8 mouse cellular contexts compared by ENCODE assay signal in the genomic region with DNA sequence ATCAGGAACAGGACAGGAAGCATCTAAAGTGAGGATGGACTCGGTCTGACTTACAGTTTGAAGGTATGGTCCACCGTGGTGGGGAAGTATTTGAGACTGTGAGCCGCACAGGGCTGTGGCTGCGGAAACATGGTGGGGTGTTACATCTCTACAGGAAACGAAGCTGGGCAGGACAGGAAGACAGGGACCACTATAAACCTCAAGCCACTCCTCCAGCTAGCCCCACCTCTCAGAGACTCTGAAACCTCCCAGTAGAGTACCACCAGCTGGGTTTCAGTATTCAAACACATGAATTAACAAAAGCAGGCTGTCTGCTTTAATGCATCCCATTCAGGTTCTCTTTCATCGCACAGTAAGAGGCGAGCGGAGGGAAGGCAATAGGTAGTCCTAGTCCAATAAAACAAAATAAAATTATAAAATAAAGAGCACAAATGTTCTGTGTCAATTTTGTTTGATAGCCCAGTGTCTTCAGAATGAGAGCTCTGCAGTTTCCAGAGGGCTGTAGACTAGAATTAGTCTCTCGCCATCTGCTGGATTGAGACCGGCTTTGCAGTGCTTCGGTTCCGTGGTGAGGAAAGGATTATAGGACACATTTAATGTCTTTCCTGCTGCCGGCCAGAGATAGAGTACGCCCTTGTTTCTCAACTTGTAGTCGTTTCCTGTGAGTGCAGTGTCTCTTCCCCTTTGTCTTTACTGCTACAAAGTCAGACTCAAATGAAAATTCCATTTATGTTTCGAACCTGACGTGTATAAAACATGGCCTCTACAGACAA.
DNase-seq lines count a peak whose midpoint lies in the region; ATAC-seq and TF ChIP-seq lines count a peak whose summit lies in the region.

No protein-coding gene starts in this region.

- peaks cover 2% of the 10 kb centered on the region; the same call in 1 of the 2 replicates for H3K4me1 ChIP-seq in limb, embryonic 14.5 days (ENCODE audit: control insufficient read depth, insufficient read depth, low read length)
- peaks cover 3% of the 10 kb centered on the region; the same call in 1 of the 2 replicates for H3K4me1 ChIP-seq in midbrain, embryonic 15.5 days

- 32% methylated on average over 17 of the region's 17 CpGs for WGBS in limb, embryonic 14.5 days
- WGBS in midbrain, embryonic 15.5 days = 31% methylated on average over 17 of the region's 17 CpGs

- intact Hi-C loops in heart, postnatal 25 days (cut with DNase I) = loop anchor here (10.0 kb wide), 1 partner anchor 330 kb away; no protein-coding TSS in a partner anchor
- intact Hi-C loops in gastrocnemius, postnatal 14 days (cut with DNase I; ENCODE audit: low total_unique reads) = loop anchor here (10.0 kb wide), 1 partner anchor 330 kb away; no protein-coding TSS in a partner anchor

- no peak overlapping the region for H3K4me3 ChIP-seq in limb, embryonic 14.5 days (replicated peaks; ENCODE audit: low read length)
- H3K4me3 ChIP-seq in midbrain, embryonic 15.5 days = no peak overlapping the region

- H3K27ac ChIP-seq in limb, embryonic 14.5 days (replicated peaks; ENCODE audit: low read depth, low read length) = no peak overlapping the region
- peak overlapping the region; percentile 42 for H3K27ac ChIP-seq in midbrain, embryonic 15.5 days

- ATAC-seq in limb, embryonic 14.5 days (ENCODE audit: low FRiP score, low read depth) = no peak; the same call in 1 of the 2 replicates
- ATAC-seq in midbrain, embryonic 15.5 days (replicated peaks) = peak; percentile 92

- no peak overlapping the region for H3K9ac ChIP-seq in limb, embryonic 14.5 days (ENCODE audit: low read depth, low read length, severe bottlenecking)
- H3K9ac ChIP-seq in midbrain, embryonic 15.5 days = no peak overlapping the region

- H3K9me3 ChIP-seq in limb, embryonic 14.5 days (ENCODE audit: control insufficient read depth, low read length) = no peaks in the 10 kb centered on the region
- no peaks in the 10 kb centered on the region for H3K9me3 ChIP-seq in midbrain, embryonic 15.5 days

- no peak for TF ChIP-seq POLR2A in limb, embryonic 14.5 days (IDR thresholded peaks at IDR 0.05; ENCODE audit: borderline replicate concordance, extremely low read depth, insufficient read depth, insufficient read length)

- DNase-seq in heart, adult 18-20 months = peak; percentile 23 to 58
- DNase-seq in heart, postnatal 25 days (ENCODE audit: low spot score) = no peak
- DNase-seq in cerebellum, postnatal 36 days = peak; percentile 50 to 55
- DNase-seq in gastrocnemius, postnatal 14 days = peak; percentile 19
- peak; percentile 65 for DNase-seq in kidney, adult 9 months
- peak; percentile 77 for DNase-seq in limb, embryonic 14.5 days (ENCODE audit: low spot score)
- peak; percentile 13 to 52 for DNase-seq in spleen, postnatal 10 days (ENCODE audit: low spot score in 2 of 2)

- no peak overlapping the region for H3K4me2 ChIP-seq in limb, embryonic 14.5 days (replicated peaks; ENCODE audit: low read depth, low read length, severe bottlenecking)
- H3K4me2 ChIP-seq in midbrain, embryonic 15.5 days = peak overlapping the region; percentile 27; the same call in 1 of the 2 replicates

- no peaks in the 10 kb centered on the region for H3K36me3 ChIP-seq in limb, embryonic 14.5 days (ENCODE audit: control insufficient read depth, insufficient read depth, low read length)
- no peaks in the 10 kb centered on the region for H3K36me3 ChIP-seq in midbrain, embryonic 15.5 days (replicated peaks)

- no peaks in the 10 kb centered on the region for H3K27me3 ChIP-seq in limb, embryonic 14.5 days (ENCODE audit: control insufficient read depth, insufficient read depth, low read length)
- H3K27me3 ChIP-seq in midbrain, embryonic 15.5 days (replicated peaks) = no peaks in the 10 kb centered on the region
